Mouse (Mus musculus) MEL (cell line): ENCODE data around the gene Chadl. TPM values are rescaled to one million over a fixed set of nuclear protein-coding genes. Genes with fewer than 3 reads are reported as not detected.

Experiments used
- DNase-seq: peaks from one replicate; pipeline ENCODE4 v3.0.0; 2011; ENCODE audit warnings: low read depth, low spot score
- H3K27ac ChIP-seq: 2 replicates; pipeline ENCODE4 v1.5.1; 2012; ENCODE audit warnings: low read depth, mild to moderate bottlenecking, control low read depth, low read length, moderate library complexity; ENCODE audit not compliant: control insufficient read depth
- H3K27me3 ChIP-seq, 2 experiments: fragments of 150-350 bp in 1 of 2; sonication (generic) in 1 of 2; 2 replicates each; pipeline ENCODE4 v1.6.1; 2012; ENCODE audit warnings: low read length in 2 of 2, mild to moderate bottlenecking in 2 of 2, improper control_type of control experiment in 1 of 2, moderate library complexity in 1 of 2; ENCODE audit not compliant: insufficient read depth in 2 of 2, control insufficient read depth in 1 of 2
- H3K36me3 ChIP-seq, 2 experiments: 2 replicates each; pipeline ENCODE4 v1.6.1; 2012 to 2014; ENCODE audit warnings: low read length in 2 of 2, improper control_type of control experiment in 1 of 2, inconsistent platforms in 1 of 2, mild to moderate bottlenecking in 1 of 2; ENCODE audit not compliant: insufficient read depth in 2 of 2, control insufficient read depth in 1 of 2
- H3K4me1 ChIP-seq, 2 experiments: fragments of 150-350 bp in 1 of 2; sonication (generic) in 1 of 2; 2 replicates each; pipeline ENCODE4 v1.6.1; 2012; ENCODE audit warnings: low read length in 2 of 2, improper control_type of control experiment in 1 of 2, mild to moderate bottlenecking in 1 of 2; ENCODE audit not compliant: insufficient read depth in 2 of 2, control insufficient read depth in 1 of 2
- H3K4me3 ChIP-seq, 2 experiments: fragments of 150-350 bp in 1 of 2; sonication (generic) in 1 of 2; 2 replicates each; pipeline ENCODE4 v1.5.1; 2012; ENCODE audit warnings: low read depth in 2 of 2, low read length in 2 of 2, mild to moderate bottlenecking in 2 of 2, moderate library complexity in 2 of 2, control low read depth in 1 of 2, improper control_type of control experiment in 1 of 2; ENCODE audit not compliant: control insufficient read depth in 1 of 2, insufficient read depth in 1 of 2
- H3K79me2 ChIP-seq: 2 replicates; pipeline ENCODE4 v1.6.1; 2012; ENCODE audit warnings: mild to moderate bottlenecking, low read length, moderate library complexity; ENCODE audit not compliant: control insufficient read depth, poor library complexity, insufficient read depth
- H3K9ac ChIP-seq: 2 replicates; pipeline ENCODE4 v1.6.1; 2012; ENCODE audit warnings: low read depth, mild to moderate bottlenecking, control low read depth, low read length, moderate library complexity; ENCODE audit not compliant: control insufficient read depth, poor library complexity, severe bottlenecking
- H3K9me3 ChIP-seq: fragments of 150-350 bp; sonication (generic); replicated peaks from 2 replicates; pipeline ENCODE4 v1.6.1; 2012; ENCODE audit warnings: mild to moderate bottlenecking, low read length, improper control_type of control experiment, moderate library complexity; ENCODE audit not compliant: insufficient read depth
- CHD1 ChIP-seq: IDR thresholded peaks from 2 replicates; pipeline ENCODE4 v1.6.1; 2012; ENCODE audit warnings: low read depth, mild to moderate bottlenecking, inconsistent platforms, low read length, improper control_type of control experiment
- CHD2 ChIP-seq: IDR thresholded peaks from 2 replicates; pipeline ENCODE4 v1.6.1; 2011; ENCODE audit warnings: low read length, improper control_type of control experiment
- CTCF ChIP-seq, 3 experiments: IDR thresholded peaks in 2 of 3; conservative IDR thresholded peaks in 1 of 3; 2 replicates each; pipeline ENCODE4 v1.5.1; 2011 to 2012; ENCODE audit warnings: low read length in 3 of 3, low read depth in 2 of 3, mild to moderate bottlenecking in 2 of 3, improper control_type of control experiment in 1 of 3, inconsistent platforms in 1 of 3, mixed read lengths in 1 of 3, moderate library complexity in 1 of 3; ENCODE audit not compliant: control insufficient read depth in 1 of 3, insufficient read depth in 1 of 3, poor library complexity in 1 of 3, severe bottlenecking in 1 of 3
- E2F4 ChIP-seq: IDR thresholded peaks from 2 replicates; pipeline ENCODE4 v1.6.1; 2011; ENCODE audit warnings: low read depth, low read length, improper control_type of control experiment, borderline replicate concordance
- ELF1 ChIP-seq: IDR thresholded peaks from 2 replicates; pipeline ENCODE4 v1.6.1; 2014; ENCODE audit warnings: low read depth, mild to moderate bottlenecking, inconsistent platforms, low read length, improper control_type of control experiment, moderate library complexity
- GABPA ChIP-seq: IDR thresholded peaks from 2 replicates; pipeline ENCODE4 v1.6.1; 2012; ENCODE audit warnings: low read depth, mild to moderate bottlenecking, inconsistent platforms, low read length, improper control_type of control experiment, moderate library complexity
- GATA1 ChIP-seq: IDR thresholded peaks from 2 replicates; pipeline ENCODE4 v1.6.1; 2011; ENCODE audit warnings: low read depth, low read length, improper control_type of control experiment
- MAZ ChIP-seq: IDR thresholded peaks from 2 replicates; pipeline ENCODE4 v1.6.1; 2012; ENCODE audit warnings: low read depth, mild to moderate bottlenecking, inconsistent platforms, low read length, improper control_type of control experiment
- SIN3A ChIP-seq: IDR thresholded peaks from 2 replicates; pipeline ENCODE4 v1.6.1; 2012; ENCODE audit warnings: low read length, improper control_type of control experiment, inconsistent platforms
- SMC3 ChIP-seq: IDR thresholded peaks from 2 replicates; pipeline ENCODE4 v1.6.1; 2011; ENCODE audit warnings: low read depth, low read length, improper control_type of control experiment
- TAL1 ChIP-seq: IDR thresholded peaks from 2 replicates; pipeline ENCODE4 v1.6.1; 2012; ENCODE audit warnings: mild to moderate bottlenecking, inconsistent platforms, low read length, moderate library complexity, mixed read lengths
- TCF12 ChIP-seq: IDR thresholded peaks from 2 replicates; pipeline ENCODE4 v1.6.1; 2014; ENCODE audit warnings: low read depth, mild to moderate bottlenecking, inconsistent platforms, low read length, improper control_type of control experiment, moderate library complexity
- ZC3H11A ChIP-seq: IDR thresholded peaks from 2 replicates; pipeline ENCODE4 v1.6.1; 2012; ENCODE audit warnings: low read depth, mild to moderate bottlenecking, inconsistent platforms, low read length, improper control_type of control experiment
- ZMIZ1 ChIP-seq: IDR thresholded peaks from 2 replicates; pipeline ENCODE4 v1.6.1; 2012; ENCODE audit warnings: low read depth, mild to moderate bottlenecking, inconsistent platforms, low read length, improper control_type of control experiment, moderate library complexity
- ZNF384 ChIP-seq: IDR thresholded peaks from 2 replicates; pipeline ENCODE4 v1.6.1; 2012; ENCODE audit warnings: low read depth, mild to moderate bottlenecking, inconsistent platforms, low read length, improper control_type of control experiment
- polyA plus RNA-seq, 2 experiments: library from polyadenylated mRNA; stranded (reverse) in 1 of 2; unstranded in 1 of 2; fragments of >175 nt in 1 of 2; fragments of >200 nt in 1 of 2; gene quantifications; 2 replicates each; pipeline versions ENCODE4 v1.2.1 to v1.2.4; 2012; ENCODE audit warnings: low replicate concordance in 2 of 2, low read depth in 1 of 2; ENCODE audit not compliant: insufficient read length in 2 of 2, insufficient read depth in 1 of 2, missing spikeins in 1 of 2
- total RNA-seq: library from RNA; depleted of rRNA; stranded (reverse); fragments of 300-350 nt; gene quantifications from 2 replicates; pipeline ENCODE4 v1.2.3, GENCODE M21; 2012

The Chadl gene
- total and polyA plus RNA-seq, 3 experiments, result 0.42 to 0.72 TPM; not detected in 1

- Histone ChIP-seq H3K27me3 (no peaks in the 10 kb centered on the region), H3K4me3 (no peak overlapping the region), H3K9me3 (no peaks in the 10 kb centered on the region), H3K4me1 (peaks cover 6 to 9% of the 10 kb centered on the region in 2 experiments; a peak in 3 of 4 replicates), H3K27ac (no peak overlapping the region), H3K79me2 (peaks cover 22% of the 10 kb centered on the region), H3K9ac (no peak overlapping the region), H3K36me3 (peaks cover 0 to 5% of the 10 kb centered on the region in 2 experiments; a peak in 2 of 4 replicates)
- no peak for DNase-seq
- no peak for TF ChIP-seq GATA1
- TF ChIP-seq CTCF (IDR thresholded peaks at IDR 0.05 in 2 of 3, conservative IDR thresholded peaks at IDR 0.05 in 1 of 3; ENCODE audit: control insufficient read depth in 1 of 3, insufficient read depth in 1 of 3, low read depth in 2 of 3, low read length in 3 of 3, poor library complexity in 1 of 3, severe bottlenecking in 1 of 3), result no peak
- no peak for TF ChIP-seq ZMIZ1
These were observed 35.4 kb downstream of the Chadl start for GRCm38 (mm10) chr15:81661701-81662100.

GRCm38 (mm10) chr15:81650636-81651035 lies 46.5 kb downstream of the Chadl start:
- DNase-seq, result no peak
- Histone ChIP-seq H3K27ac (no peak overlapping the region), H3K4me3 (no peak overlapping the region), H3K79me2 (no peaks in the 10 kb centered on the region), H3K36me3 (peaks cover 2 to 7% of the 10 kb centered on the region in 2 experiments; a peak in 3 of 4 replicates), H3K27me3 (no peaks in the 10 kb centered on the region), H3K9me3 (no peaks in the 10 kb centered on the region), H3K4me1 (no peaks in the 10 kb centered on the region), H3K9ac (no peak overlapping the region)
- no peak for TF ChIP-seq GABPA
- no peak for TF ChIP-seq ZC3H11A
- TF ChIP-seq TCF12, result no peak
- TF ChIP-seq ZNF384, result no peak
- TF ChIP-seq CHD2, result no peak
- no peak for TF ChIP-seq ELF1
- TF ChIP-seq E2F4, result no peak
- no peak for TF ChIP-seq MAZ
- TF ChIP-seq TAL1, result no peak
- no peak for TF ChIP-seq CHD1
- TF ChIP-seq SMC3, result no peak
- TF ChIP-seq SIN3A, result no peak
